Mouse (Mus musculus) liver, postnatal 0 days (tissue): ENCODE data around the gene Bpifa5.

Experiments
- CTCF ChIP-seq: sonication (generic); IDR thresholded peaks from 2 replicates; pipeline ENCODE4 v1.5.1; 2016; ENCODE audit warnings: antibody characterized with exemption, low read depth
- EP300 ChIP-seq: IDR thresholded peaks from 2 replicates; pipeline ENCODE4 v1.6.1; 2016; ENCODE audit warnings: antibody characterized with exemption, low read depth, mild to moderate bottlenecking

GRCm38 (mm10) chr2:154117381-154117780 is 45.0 kb upstream of the Bpifa5 start:
- TF ChIP-seq CTCF, result no peak
- TF ChIP-seq EP300, result no peak
